Mouse (Mus musculus): ENCODE data around the gene Fndc3b. TPM values are rescaled to one million over a fixed set of nuclear protein-coding genes. Genes with fewer than 3 reads are reported as not detected.

The Fndc3b gene
- 10 to 100 TPM; 17.7 to 23.4 (median 21.2) TPM for total RNA-seq (2022)

- DNase-seq (ENCODE audit: low spot score in 2 of 2) = peak; percentile 92 to 95
These were observed at the start of gene Fndc3b for GRCm38 (mm10) chr3:27710648-27711428. Fndc3b (minus strand) TSS chr3:27711307.

GRCm38 (mm10) chr3:27760278-27760677 lies 49.2 kb upstream of the Fndc3b start:
- no peak for DNase-seq (ENCODE audit: low spot score in 2 of 2)

GRCm38 (mm10) chr3:27758976-27759375 lies 47.9 kb upstream of the Fndc3b start:
- no peak for DNase-seq (ENCODE audit: low spot score in 2 of 2)

GRCm38 (mm10) chr3:27751657-27752056 lies 40.5 kb upstream of the Fndc3b start:
- no peak for DNase-seq (ENCODE audit: low spot score in 2 of 2)

GRCm38 (mm10) chr3:27751156-27751555 lies 40.0 kb upstream of the Fndc3b start:
- no peak for DNase-seq (ENCODE audit: low spot score in 2 of 2)

- no peak for DNase-seq (ENCODE audit: low spot score in 2 of 2)
These were observed 34.5 kb upstream of the Fndc3b start for GRCm38 (mm10) chr3:27745651-27746050.

- no peak for DNase-seq (ENCODE audit: low spot score in 2 of 2)
These were observed 33.6 kb upstream of the Fndc3b start for GRCm38 (mm10) chr3:27744754-27745153.

- DNase-seq (ENCODE audit: low spot score in 2 of 2) = no peak
These were observed 32.4 kb upstream of the Fndc3b start for GRCm38 (mm10) chr3:27743271-27744145.

GRCm38 (mm10) chr3:27742124-27742523 lies 31.0 kb upstream of the Fndc3b start:
- DNase-seq (ENCODE audit: low spot score in 2 of 2) = no peak

- DNase-seq (ENCODE audit: low spot score in 2 of 2) = peak in 1 of 2 experiments; percentile 11
These were observed 29.0 kb upstream of the Fndc3b start for GRCm38 (mm10) chr3:27740136-27740535.

- no peak for DNase-seq (ENCODE audit: low spot score in 2 of 2)
These were observed 25.1 kb upstream of the Fndc3b start for GRCm38 (mm10) chr3:27736180-27736579.

GRCm38 (mm10) chr3:27735113-27735512 lies 24.0 kb upstream of the Fndc3b start:
- no peak for DNase-seq (ENCODE audit: low spot score in 2 of 2)

- no peak for DNase-seq (ENCODE audit: low spot score in 2 of 2)
These were observed 18.0 kb upstream of the Fndc3b start for GRCm38 (mm10) chr3:27728798-27729782.

GRCm38 (mm10) chr3:27728176-27728575 lies 17.1 kb upstream of the Fndc3b start:
- no peak for DNase-seq (ENCODE audit: low spot score in 2 of 2)

- DNase-seq (ENCODE audit: low spot score in 2 of 2) = no peak
These were observed 14.6 kb upstream of the Fndc3b start for GRCm38 (mm10) chr3:27725752-27726151.

- DNase-seq (ENCODE audit: low spot score in 2 of 2) = no peak
These were observed 13.1 kb upstream of the Fndc3b start for GRCm38 (mm10) chr3:27724208-27724607.

GRCm38 (mm10) chr3:27718829-27719365 lies 7.8 kb upstream of the Fndc3b start:
- no peak for DNase-seq (ENCODE audit: low spot score in 2 of 2)

GRCm38 (mm10) chr3:27713971-27714370 lies 2.9 kb upstream of the Fndc3b start:
- DNase-seq (ENCODE audit: low spot score in 2 of 2) = no peak

GRCm38 (mm10) chr3:27712421-27712820 lies 1.3 kb upstream of the Fndc3b start:
- DNase-seq (ENCODE audit: low spot score in 2 of 2) = no peak

- DNase-seq (ENCODE audit: low spot score in 2 of 2) = no peak
These were observed 1.0 kb downstream of the Fndc3b start for GRCm38 (mm10) chr3:27709906-27710647.

All from layer of hippocampus, adult 8-10 months (tissue).